Mouse (Mus musculus) MEL (cell line): Measurements from ENCODE around the gene Prmt1. TPM values are rescaled to one million over a fixed set of nuclear protein-coding genes. Genes with fewer than 3 reads are reported as not detected.

Experiments used
- DNase-seq: peaks from one replicate; pipeline ENCODE4 v3.0.0; 2011; ENCODE audit warnings: low read depth, low spot score
- H3K27ac ChIP-seq: 2 replicates; pipeline ENCODE4 v1.5.1; 2012; ENCODE audit warnings: low read depth, mild to moderate bottlenecking, control low read depth, low read length, moderate library complexity; ENCODE audit not compliant: control insufficient read depth
- H3K27me3 ChIP-seq, 2 experiments: fragments of 150-350 bp in 1 of 2; sonication (generic) in 1 of 2; 2 replicates each; pipeline ENCODE4 v1.6.1; 2012; ENCODE audit warnings: low read length in 2 of 2, mild to moderate bottlenecking in 2 of 2, improper control_type of control experiment in 1 of 2, moderate library complexity in 1 of 2; ENCODE audit not compliant: insufficient read depth in 2 of 2, control insufficient read depth in 1 of 2
- H3K36me3 ChIP-seq, 2 experiments: 2 replicates each; pipeline ENCODE4 v1.6.1; 2012 to 2014; ENCODE audit warnings: low read length in 2 of 2, improper control_type of control experiment in 1 of 2, inconsistent platforms in 1 of 2, mild to moderate bottlenecking in 1 of 2; ENCODE audit not compliant: insufficient read depth in 2 of 2, control insufficient read depth in 1 of 2
- H3K4me1 ChIP-seq, 2 experiments: fragments of 150-350 bp in 1 of 2; sonication (generic) in 1 of 2; 2 replicates each; pipeline ENCODE4 v1.6.1; 2012; ENCODE audit warnings: low read length in 2 of 2, improper control_type of control experiment in 1 of 2, mild to moderate bottlenecking in 1 of 2; ENCODE audit not compliant: insufficient read depth in 2 of 2, control insufficient read depth in 1 of 2
- H3K4me3 ChIP-seq, 2 experiments: fragments of 150-350 bp in 1 of 2; sonication (generic) in 1 of 2; 2 replicates each; pipeline ENCODE4 v1.5.1; 2012; ENCODE audit warnings: low read depth in 2 of 2, low read length in 2 of 2, mild to moderate bottlenecking in 2 of 2, moderate library complexity in 2 of 2, control low read depth in 1 of 2, improper control_type of control experiment in 1 of 2; ENCODE audit not compliant: control insufficient read depth in 1 of 2, insufficient read depth in 1 of 2
- H3K79me2 ChIP-seq: 2 replicates; pipeline ENCODE4 v1.6.1; 2012; ENCODE audit warnings: mild to moderate bottlenecking, low read length, moderate library complexity; ENCODE audit not compliant: control insufficient read depth, poor library complexity, insufficient read depth
- H3K9ac ChIP-seq: 2 replicates; pipeline ENCODE4 v1.6.1; 2012; ENCODE audit warnings: low read depth, mild to moderate bottlenecking, control low read depth, low read length, moderate library complexity; ENCODE audit not compliant: control insufficient read depth, poor library complexity, severe bottlenecking
- H3K9me3 ChIP-seq: fragments of 150-350 bp; sonication (generic); replicated peaks from 2 replicates; pipeline ENCODE4 v1.6.1; 2012; ENCODE audit warnings: mild to moderate bottlenecking, low read length, improper control_type of control experiment, moderate library complexity; ENCODE audit not compliant: insufficient read depth
- BHLHE40 ChIP-seq: IDR thresholded peaks from 2 replicates; pipeline ENCODE4 v1.6.1; 2012; ENCODE audit warnings: low read depth, mild to moderate bottlenecking, inconsistent platforms, low read length, improper control_type of control experiment, borderline replicate concordance
- CHD1 ChIP-seq: IDR thresholded peaks from 2 replicates; pipeline ENCODE4 v1.6.1; 2012; ENCODE audit warnings: low read depth, mild to moderate bottlenecking, inconsistent platforms, low read length, improper control_type of control experiment
- CHD2 ChIP-seq: IDR thresholded peaks from 2 replicates; pipeline ENCODE4 v1.6.1; 2011; ENCODE audit warnings: low read length, improper control_type of control experiment
- CTCF ChIP-seq, 3 experiments: IDR thresholded peaks in 2 of 3; conservative IDR thresholded peaks in 1 of 3; 2 replicates each; pipeline ENCODE4 v1.5.1; 2011 to 2012; ENCODE audit warnings: low read length in 3 of 3, low read depth in 2 of 3, mild to moderate bottlenecking in 2 of 3, improper control_type of control experiment in 1 of 3, inconsistent platforms in 1 of 3, mixed read lengths in 1 of 3, moderate library complexity in 1 of 3; ENCODE audit not compliant: control insufficient read depth in 1 of 3, insufficient read depth in 1 of 3, poor library complexity in 1 of 3, severe bottlenecking in 1 of 3
- ELF1 ChIP-seq: IDR thresholded peaks from 2 replicates; pipeline ENCODE4 v1.6.1; 2014; ENCODE audit warnings: low read depth, mild to moderate bottlenecking, inconsistent platforms, low read length, improper control_type of control experiment, moderate library complexity
- JUND ChIP-seq: IDR thresholded peaks from 2 replicates; pipeline ENCODE4 v1.6.1; 2011; ENCODE audit warnings: low read depth, mild to moderate bottlenecking, improper control_type of control experiment, low read length
- KAT2A ChIP-seq: conservative IDR thresholded peaks from 2 replicates; pipeline ENCODE4 v1.6.1; 2012; ENCODE audit warnings: low read depth, low read length, improper control_type of control experiment, inconsistent platforms
- MAFK ChIP-seq: IDR thresholded peaks from 2 replicates; pipeline ENCODE4 v1.6.1; 2011; ENCODE audit warnings: low read depth, mild to moderate bottlenecking, low read length, improper control_type of control experiment, borderline replicate concordance
- MAX ChIP-seq: IDR thresholded peaks from 2 replicates; pipeline ENCODE4 v1.6.1; 2011; ENCODE audit warnings: low read length, improper control_type of control experiment
- MYB ChIP-seq: IDR thresholded peaks from 2 replicates; pipeline ENCODE4 v1.6.1; 2011; ENCODE audit warnings: mild to moderate bottlenecking, low read depth, low read length, improper control_type of control experiment
- MYC ChIP-seq: IDR thresholded peaks from 2 replicates; pipeline ENCODE4 v1.6.1; 2011; ENCODE audit warnings: low read depth, mild to moderate bottlenecking, low read length, improper control_type of control experiment, moderate library complexity
- POLR2A ChIP-seq, 2 experiments: IDR thresholded peaks; 2 replicates each; pipeline ENCODE4 v1.6.1; 2011 to 2012; ENCODE audit warnings: low read length in 2 of 2, mild to moderate bottlenecking in 2 of 2, control low read depth in 1 of 2, improper control_type of control experiment in 1 of 2, low read depth in 1 of 2, moderate library complexity in 1 of 2; ENCODE audit not compliant: control insufficient read depth in 1 of 2, insufficient read depth in 1 of 2, poor library complexity in 1 of 2
- POLR2AphosphoS2 ChIP-seq: IDR thresholded peaks from 2 replicates; pipeline ENCODE4 v1.6.1; 2011; ENCODE audit warnings: low read length, improper control_type of control experiment
- POLR2AphosphoS5 ChIP-seq: IDR thresholded peaks from 2 replicates; pipeline ENCODE4 v1.6.1; 2012; ENCODE audit warnings: low read depth, borderline replicate concordance, mild to moderate bottlenecking, inconsistent platforms, low read length, moderate library complexity, mixed read lengths
- SIN3A ChIP-seq: IDR thresholded peaks from 2 replicates; pipeline ENCODE4 v1.6.1; 2012; ENCODE audit warnings: low read length, improper control_type of control experiment, inconsistent platforms
- SMC3 ChIP-seq: IDR thresholded peaks from 2 replicates; pipeline ENCODE4 v1.6.1; 2011; ENCODE audit warnings: low read depth, low read length, improper control_type of control experiment
- USF2 ChIP-seq, 2 experiments: IDR thresholded peaks; 2 replicates each; pipeline ENCODE4 v1.6.1; 2011 to 2012; ENCODE audit warnings: improper control_type of control experiment in 2 of 2, low read length in 2 of 2, borderline replicate concordance in 1 of 2, inconsistent platforms in 1 of 2, low read depth in 1 of 2, mild to moderate bottlenecking in 1 of 2; ENCODE audit not compliant: insufficient read depth in 1 of 2
- ZC3H11A ChIP-seq: IDR thresholded peaks from 2 replicates; pipeline ENCODE4 v1.6.1; 2012; ENCODE audit warnings: low read depth, mild to moderate bottlenecking, inconsistent platforms, low read length, improper control_type of control experiment
- ZMIZ1 ChIP-seq: IDR thresholded peaks from 2 replicates; pipeline ENCODE4 v1.6.1; 2012; ENCODE audit warnings: low read depth, mild to moderate bottlenecking, inconsistent platforms, low read length, improper control_type of control experiment, moderate library complexity
- polyA plus RNA-seq, 2 experiments: library from polyadenylated mRNA; stranded (reverse) in 1 of 2; unstranded in 1 of 2; fragments of >175 nt in 1 of 2; fragments of >200 nt in 1 of 2; gene quantifications; 2 replicates each; pipeline versions ENCODE4 v1.2.1 to v1.2.4; 2012; ENCODE audit warnings: low replicate concordance in 2 of 2, low read depth in 1 of 2; ENCODE audit not compliant: insufficient read length in 2 of 2, insufficient read depth in 1 of 2, missing spikeins in 1 of 2
- total RNA-seq: library from RNA; depleted of rRNA; stranded (reverse); fragments of 300-350 nt; gene quantifications from 2 replicates; pipeline ENCODE4 v1.2.3, GENCODE M21; 2012

Gene Prmt1
- total and polyA plus RNA-seq, 3 experiments: 254 to 715 (median 317) TPM

- H3K4me3 ChIP-seq: no peak within 1 kb of the TSS
- H3K36me3 ChIP-seq: no peaks in the 10 kb centered on the region
- no peak for DNase-seq
- H3K79me2 ChIP-seq: no peaks in the 10 kb centered on the region
- H3K4me1 ChIP-seq: no peaks in the 10 kb centered on the region
- H3K27ac ChIP-seq: no peak within 1 kb of the TSS
- H3K27me3 ChIP-seq: peaks cover 2 to 6% of the 10 kb centered on the region in 2 experiments
- no peaks in the 10 kb centered on the region for H3K9me3 ChIP-seq
- no peak within 1 kb of the TSS for H3K9ac ChIP-seq
- TF ChIP-seq POLR2AphosphoS5: no peak
- TF ChIP-seq ZC3H11A: no peak
- TF ChIP-seq USF2 (IDR thresholded peaks at IDR 0.05; ENCODE audit: borderline replicate concordance in 1 of 2, insufficient read depth in 1 of 2, low read depth in 1 of 2, low read length in 2 of 2): no peak
- no peak for TF ChIP-seq CTCF (IDR thresholded peaks at IDR 0.05 in 2 of 3, conservative IDR thresholded peaks at IDR 0.05 in 1 of 3; ENCODE audit: control insufficient read depth in 1 of 3, insufficient read depth in 1 of 3, low read depth in 2 of 3, low read length in 3 of 3, poor library complexity in 1 of 3, severe bottlenecking in 1 of 3)
- no peak for TF ChIP-seq SMC3
- no peak for TF ChIP-seq BHLHE40
- no peak for TF ChIP-seq POLR2A (IDR thresholded peaks at IDR 0.05; ENCODE audit: control insufficient read depth in 1 of 2, insufficient read depth in 1 of 2, low read depth in 1 of 2, low read length in 2 of 2, poor library complexity in 1 of 2)
- no peak for TF ChIP-seq CHD1
- no peak for TF ChIP-seq MYC
- no peak for TF ChIP-seq ZMIZ1
- TF ChIP-seq SIN3A: no peak
- no peak for TF ChIP-seq JUND
- TF ChIP-seq, all 39 proteins: peak for 0
Measured at GRCm38 (mm10) chr7:44942904-44943303, 43.5 kb downstream of the Prmt1 start, which contains the start of gene Tsks. Tsks (plus strand) TSS chr7:44943204.

- H3K4me3 ChIP-seq: no peak overlapping the region
- no peaks in the 10 kb centered on the region for H3K4me1 ChIP-seq
- no peaks in the 10 kb centered on the region for H3K36me3 ChIP-seq
- H3K27me3 ChIP-seq: peaks cover 2 to 3% of the 10 kb centered on the region in 2 experiments
- H3K9ac ChIP-seq: no peak overlapping the region
- H3K27ac ChIP-seq: no peak overlapping the region
- H3K79me2 ChIP-seq: no peaks in the 10 kb centered on the region
- no peak for DNase-seq
- no peaks in the 10 kb centered on the region for H3K9me3 ChIP-seq
- TF ChIP-seq MAX (no peak), POLR2AphosphoS2 (no peak), MYB (no peak), MAFK (no peak), ELF1 (no peak), CHD2 (no peak), USF2 (IDR thresholded peaks at IDR 0.05; ENCODE audit: borderline replicate concordance in 1 of 2, insufficient read depth in 1 of 2, low read depth in 1 of 2, low read length in 2 of 2) (no peak), KAT2A (no peak)
Measured at GRCm38 (mm10) chr7:44938680-44939079, 47.7 kb downstream of the Prmt1 start.
